Mouse (Mus musculus): ENCODE measurements around the gene Cyth1.

Cyth1 gene

DNA sequence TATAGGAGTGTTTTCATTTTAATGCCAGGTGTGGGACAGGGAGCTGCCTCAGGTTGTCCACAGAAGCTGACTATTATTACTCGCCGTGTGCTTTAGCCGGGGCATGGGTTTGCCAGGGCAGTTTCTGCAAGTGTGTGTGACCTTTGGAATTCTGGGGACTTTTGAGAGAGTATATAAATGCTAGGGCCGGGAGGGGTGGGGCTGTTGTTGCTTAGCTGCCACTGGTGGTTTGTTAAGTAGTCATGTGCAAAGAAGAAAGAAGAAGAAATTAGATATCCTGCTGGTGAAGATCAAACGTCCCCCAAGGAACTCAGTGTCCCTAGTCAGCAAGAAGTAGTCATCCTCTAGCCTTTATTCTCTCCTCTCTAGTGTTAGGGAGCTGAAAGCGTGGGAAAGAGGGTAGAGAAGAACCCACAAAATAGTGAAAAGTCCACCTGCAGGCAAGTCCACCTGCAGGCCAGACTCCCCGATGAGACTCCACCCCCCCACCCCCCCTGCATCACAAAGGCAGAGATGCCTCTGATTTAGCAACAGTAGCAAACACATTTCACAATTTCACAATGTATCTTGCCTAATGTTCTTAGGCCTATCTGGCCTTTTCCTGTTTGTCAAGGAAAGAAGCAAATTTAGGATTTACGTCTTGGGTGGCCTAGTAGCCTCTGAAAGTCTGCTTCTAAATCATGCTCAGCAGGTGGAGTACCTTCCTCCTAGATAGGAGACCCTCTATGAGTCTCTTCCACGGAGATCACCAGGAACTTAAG, 100.3 kb downstream of the Cyth1 start:
- DNase-seq = no peak

DNA sequence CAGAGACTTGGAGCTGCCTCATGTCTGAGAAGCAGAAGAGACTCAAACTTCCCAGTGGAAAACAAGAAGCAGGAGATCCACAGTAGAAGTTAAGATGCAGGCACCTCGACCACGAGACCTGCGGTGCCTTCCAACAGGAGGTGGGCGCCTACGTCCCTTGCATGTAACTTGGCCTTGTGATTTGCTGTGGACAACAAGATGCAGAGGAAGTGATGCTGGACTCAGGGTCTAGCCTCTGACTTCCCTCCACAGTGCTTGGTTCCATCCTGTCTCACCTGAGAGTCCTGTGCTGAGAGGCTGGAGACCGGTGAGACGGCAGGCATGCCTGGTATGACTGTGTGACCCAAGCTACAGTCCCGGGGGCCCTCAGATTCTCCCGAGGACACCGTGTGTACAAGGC, 101.9 kb downstream of the Cyth1 start:
- DNase-seq = no peak

DNA sequence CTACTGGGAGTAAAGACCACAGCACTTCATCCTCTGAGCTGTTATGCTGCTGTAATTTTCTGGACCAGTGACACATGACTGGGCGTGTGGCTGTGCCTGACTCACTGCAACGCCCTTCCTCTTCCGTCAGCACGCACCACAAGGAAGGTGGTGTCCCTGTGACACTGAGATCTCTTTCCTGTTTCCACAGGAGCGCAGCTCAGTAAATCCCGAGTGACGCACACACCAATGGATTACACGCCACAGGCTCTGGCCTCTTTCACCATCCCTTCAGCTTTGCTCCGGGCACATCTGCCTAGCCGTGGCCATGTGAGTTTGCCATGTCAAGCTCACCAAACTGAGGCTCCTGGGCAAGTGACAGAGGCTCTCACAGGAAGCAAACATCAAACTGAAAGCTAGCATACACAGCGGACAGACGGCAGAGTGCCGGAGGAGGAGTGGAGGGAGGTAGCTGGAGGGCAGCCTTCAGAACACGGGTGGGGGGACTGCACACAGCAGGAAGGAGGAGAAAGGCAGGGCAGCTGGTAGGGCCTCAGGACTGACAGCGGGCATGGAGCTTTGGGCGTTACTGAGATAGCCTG, 102.5 kb downstream of the Cyth1 start:
- peak; percentile 57 to 86 for DNase-seq

DNA sequence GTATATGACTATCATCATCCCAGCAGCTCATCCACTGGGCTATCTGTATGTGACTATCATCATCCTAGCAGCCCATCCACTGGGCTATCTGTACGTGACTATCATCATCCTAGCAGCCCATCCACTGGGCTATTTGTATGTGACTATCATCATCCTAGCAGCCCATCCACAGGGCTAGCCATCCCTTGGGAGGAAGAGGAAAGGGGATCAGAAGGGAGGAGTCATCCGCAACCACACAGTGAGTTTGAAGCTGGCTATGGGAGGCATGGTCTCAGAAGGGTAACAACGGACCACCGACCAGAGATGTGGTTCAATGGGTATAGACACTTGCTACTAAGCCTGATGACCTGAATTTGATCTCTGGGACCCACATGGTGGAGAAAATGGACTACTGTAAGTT, 103.3 kb downstream of the Cyth1 start:
- DNase-seq = no peak

DNA sequence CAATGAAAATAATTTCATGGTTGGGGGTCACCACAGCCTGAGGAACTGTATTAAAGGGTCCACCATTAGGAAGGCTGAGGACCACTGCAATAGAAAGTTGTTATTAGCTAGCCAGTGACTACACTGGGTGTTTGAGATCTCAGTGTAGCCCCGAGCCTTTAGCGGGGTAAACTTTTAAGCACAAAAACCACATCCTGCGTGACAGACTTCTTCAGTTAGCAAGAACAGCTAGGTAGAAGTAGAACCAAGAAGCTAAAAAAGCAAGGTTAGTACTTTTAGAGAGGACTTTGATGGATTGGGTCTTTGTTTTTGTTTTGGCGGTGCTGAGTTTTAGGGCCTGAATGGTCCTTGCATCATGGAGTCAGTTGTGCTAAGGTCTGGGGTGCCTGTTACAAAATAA, 104.7 kb downstream of the Cyth1 start:
- DNase-seq = no peak

DNA sequence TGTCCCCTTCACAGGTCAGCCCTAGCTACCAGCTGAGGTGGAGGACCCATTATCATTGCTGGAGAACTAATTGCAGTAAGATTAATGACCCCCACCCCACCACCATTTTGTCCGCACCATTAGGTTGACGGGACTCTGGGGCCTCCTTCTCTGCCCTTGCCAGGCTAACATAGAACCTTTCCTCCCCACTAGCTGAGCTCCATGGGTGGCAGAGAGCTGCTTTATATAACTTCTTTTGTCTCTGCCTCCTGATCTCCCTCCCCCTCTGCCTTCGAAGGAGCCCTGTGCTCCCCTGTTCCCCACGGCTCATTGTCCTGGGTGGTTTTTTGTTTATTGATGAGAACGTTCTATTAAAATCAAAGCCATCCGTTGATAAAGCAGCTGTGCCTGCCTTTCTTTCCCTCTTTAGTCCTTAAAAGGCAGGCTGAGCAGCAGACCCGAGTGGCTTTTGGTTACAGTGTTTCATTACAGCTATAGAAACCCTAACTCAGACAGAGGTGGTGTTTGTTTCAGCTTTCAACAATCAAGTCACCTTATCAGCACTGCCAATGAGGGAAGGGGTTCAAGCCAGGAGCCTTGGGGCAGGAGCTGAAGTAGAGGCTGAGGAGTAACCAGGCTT, 105.7 kb downstream of the Cyth1 start:
- DNase-seq = no peak

DNA sequence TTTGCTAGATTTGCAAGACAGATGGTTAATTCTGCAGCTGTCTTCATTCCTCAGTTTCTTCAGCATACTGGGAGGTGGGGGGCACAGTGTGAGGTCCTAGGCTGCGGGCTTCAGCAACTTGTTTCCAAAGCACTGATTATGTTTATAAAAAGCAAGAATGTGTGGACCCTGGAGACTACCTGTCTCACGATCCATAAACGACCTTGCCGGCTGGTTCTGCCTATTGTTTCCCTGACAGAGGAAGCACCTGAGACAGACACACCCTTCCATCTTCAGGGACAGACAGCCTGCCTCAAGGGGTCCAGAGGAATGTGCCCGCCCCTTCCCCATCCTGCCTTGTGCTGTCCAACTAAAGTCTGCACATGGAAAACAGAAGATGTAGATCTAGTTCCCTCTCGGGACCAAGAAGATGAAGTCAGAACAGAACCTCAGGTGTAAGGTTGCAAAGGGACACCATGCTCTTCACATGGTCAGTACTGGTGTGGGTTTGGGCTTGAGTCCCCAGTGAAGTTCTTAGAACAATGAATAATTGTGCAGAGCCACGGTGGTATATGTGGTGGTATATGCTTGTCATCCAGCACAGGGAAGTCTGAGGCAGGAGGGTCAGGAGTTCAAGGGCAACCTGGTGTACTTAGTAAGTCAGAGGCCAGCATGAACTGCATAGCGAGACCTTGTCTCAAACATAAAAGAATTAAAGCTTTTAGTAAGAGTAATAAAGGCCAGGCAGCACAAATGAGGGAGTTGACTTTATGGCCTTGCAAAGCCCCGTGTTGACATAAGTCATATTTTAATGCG, 107.4 kb downstream of the Cyth1 start:
- no peak for DNase-seq

DNA sequence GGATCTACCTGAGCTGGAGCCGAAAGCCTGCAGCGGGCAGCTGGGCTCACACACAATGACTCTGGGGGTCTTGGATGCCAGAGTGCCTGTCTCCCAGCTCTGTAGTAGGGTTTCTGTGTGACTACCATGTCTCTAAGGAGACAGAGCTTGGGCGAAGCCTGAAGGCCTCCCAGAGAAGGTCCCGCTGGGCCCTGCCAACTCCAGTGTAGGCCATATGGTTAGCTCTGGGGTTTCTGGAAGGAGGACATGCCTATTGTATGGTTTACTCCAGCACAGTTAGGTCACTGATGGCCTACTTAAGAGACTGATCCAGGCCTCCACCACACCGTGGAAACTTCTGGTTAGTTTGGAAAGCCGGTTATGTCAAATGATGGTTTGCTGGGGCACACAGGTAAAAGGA, 110.0 kb downstream of the Cyth1 start:
- no peak for DNase-seq

DNA sequence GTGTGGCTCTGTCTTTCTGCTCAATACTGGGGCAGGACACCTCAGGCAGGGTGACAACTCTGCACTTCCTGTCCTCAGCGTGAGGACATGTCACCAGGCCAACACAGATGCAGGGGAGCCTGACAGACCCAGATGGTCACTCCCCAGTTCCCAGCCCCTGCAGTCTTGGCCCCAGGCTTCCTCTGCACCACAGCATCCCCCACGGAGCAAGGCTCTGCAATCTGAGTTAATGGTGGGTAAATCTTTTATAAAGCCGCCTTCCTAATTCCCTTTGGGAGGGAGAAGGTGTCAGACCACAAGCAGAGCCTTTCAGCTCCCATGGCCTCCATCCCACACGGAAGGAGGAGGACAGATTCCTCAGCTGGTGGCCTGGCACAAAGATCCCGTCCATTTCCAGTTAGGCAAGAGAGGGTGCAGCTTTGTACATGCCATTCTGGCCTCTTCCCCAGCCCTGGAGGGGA, 112.2 kb downstream of the Cyth1 start:
- no peak for DNase-seq

DNA sequence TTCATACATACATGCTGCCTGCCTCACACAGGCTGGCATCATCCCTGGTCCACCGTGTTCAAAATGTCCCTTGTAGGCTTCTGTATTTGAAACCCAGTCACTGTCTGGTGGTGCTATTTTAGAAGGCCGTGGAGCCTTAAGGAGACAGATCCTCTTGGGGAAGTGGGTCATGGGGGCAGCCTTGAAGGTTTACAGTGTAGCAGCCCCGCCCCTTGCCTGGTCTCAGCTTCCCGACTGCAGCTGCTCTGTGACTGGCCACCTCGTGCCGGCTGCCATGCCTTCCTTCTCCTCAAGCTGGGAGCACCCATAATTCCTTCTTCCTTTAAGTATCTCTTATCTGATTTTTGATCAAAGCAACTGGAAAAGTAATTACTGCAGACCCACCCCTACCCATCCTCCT, 113.1 kb downstream of the Cyth1 start:
- DNase-seq = no peak

DNA sequence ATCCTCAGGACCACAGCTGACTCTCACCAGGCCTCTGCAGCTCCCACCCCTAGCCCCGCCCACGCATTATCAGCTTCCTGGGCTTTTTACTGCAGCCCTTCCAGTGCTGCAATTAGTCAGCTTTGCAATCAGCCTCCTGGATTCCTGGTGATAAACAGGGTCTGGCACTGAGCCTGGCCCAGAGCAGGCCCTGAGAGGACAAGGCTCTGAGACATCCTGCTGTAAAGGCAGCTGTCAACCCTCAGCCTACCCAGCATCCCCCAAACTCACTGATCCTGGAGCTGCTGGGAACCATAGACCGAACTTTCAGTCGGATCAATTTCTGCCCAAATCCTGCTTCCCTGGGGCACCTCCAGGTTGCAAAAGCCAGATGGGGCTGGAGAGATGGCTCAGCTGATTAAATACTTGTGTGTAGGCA, 114.6 kb downstream of the Cyth1 start:
- peak; percentile 47 to 56 for DNase-seq

DNA sequence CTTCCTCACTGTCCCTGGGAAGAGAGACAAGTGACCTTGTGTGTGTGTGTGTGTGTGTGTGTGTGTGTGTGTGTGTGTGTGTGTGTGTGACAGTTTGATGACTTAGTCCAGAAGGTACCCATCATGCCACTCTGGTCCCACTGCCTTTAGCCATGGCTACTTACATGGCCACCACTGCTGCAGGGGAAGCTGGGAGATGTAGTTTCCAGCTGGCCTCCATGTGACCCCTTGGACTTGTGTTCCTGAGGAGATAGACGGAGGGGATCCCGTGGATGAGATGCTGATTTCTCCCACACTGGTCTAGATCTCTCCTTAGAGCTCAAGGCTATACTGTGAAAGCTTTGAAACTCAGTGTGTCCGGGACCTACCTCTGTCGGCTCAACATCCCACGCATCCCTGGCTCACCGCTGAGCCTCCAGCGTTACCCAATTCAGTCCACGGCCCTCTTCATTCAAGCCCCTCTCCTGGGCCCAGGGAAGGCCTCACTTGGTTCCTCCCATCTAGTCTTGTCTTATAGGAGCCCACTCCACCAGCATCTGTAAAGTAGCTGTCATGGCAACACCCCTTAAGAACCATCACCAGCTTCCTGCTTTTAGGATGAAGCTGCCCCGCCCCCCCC, 115.2 kb downstream of the Cyth1 start:
- no peak for DNase-seq

DNA sequence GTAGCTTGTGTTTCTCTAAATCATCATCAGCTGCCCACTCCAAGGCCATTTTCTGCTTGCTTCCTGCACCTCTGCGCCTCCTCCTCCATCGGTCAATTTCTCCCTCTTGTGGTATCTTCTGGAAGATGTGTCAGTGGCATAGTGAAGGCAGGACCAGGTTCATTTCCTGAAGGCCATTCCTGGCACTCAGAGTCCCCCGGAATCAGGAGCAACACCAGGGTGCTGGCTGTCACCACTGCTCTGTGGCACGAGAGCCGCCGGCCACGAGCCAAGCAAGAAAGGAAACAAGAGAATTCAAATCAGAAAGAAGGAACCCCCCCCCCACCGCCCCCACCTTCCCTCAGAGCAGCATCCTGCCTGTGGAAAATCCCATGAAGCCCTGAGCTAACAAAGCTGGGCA, 116.3 kb downstream of the Cyth1 start:
- DNase-seq = peak; percentile 63 to 83

DNA sequence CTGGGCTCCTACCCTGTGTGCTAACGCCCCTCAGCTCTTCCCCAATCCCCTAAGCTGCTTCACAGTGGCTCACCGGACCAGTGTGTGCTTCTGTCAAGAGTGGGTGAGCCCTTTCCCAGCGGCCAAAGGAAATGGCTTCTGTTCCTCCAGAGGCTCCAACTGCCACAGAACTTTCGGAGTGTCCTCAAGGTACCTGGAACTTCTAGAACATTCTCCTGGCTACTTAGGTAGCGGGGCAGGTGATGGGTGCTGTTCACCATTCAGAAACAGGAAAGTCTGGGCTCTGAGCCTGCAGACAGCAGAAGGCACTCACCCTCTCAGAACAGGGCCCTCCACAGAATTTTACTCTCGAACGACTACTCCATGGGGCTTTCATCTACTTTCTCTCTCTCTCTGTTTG, 117.9 kb downstream of the Cyth1 start, which contains the start of gene Dnah17:
Gene Dnah17 (minus strand): TSS at position 101 of the 400 bp plus-strand sequence.
- DNase-seq = no peak

DNA sequence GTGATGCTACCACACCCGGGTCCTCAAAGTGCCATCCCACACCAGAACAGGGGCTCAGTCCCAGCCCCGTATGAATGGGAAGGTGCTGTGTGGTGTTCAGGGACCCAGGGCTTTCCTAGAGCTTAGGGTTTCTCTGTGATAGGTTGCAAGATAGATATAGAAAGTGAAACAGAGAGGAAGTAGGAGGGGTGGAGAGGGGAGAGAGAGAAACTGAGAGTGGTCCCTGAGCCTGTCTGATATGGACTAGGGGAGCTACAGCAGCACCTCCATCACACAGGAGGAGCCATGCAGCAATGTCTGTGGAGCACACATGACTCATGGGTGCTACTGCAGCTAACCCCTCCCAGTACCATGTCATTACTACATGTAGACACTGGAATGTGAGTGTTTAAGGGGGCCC, 118.6 kb downstream of the Cyth1 start:
- no peak for DNase-seq

DNA sequence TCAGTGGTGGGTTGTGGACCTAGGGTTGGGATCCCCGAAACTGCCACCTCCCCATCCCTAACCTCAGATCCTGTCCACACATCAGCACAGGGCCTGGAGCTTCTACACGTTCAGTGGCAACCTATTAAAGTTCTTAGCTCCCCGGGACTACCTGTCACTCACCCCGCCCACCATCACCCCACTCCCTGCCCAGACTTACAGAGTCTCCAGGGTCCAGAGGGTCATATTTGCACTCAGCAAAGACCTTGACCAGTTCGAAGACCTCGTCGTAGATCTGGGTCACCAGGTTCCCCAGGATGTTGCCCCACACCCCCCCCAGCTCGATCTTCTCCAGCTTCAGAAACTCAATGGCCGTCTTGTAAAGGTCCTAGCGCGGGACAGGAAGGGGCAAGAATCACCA, 126.8 kb downstream of the Cyth1 start:
- no peak for DNase-seq

DNA sequence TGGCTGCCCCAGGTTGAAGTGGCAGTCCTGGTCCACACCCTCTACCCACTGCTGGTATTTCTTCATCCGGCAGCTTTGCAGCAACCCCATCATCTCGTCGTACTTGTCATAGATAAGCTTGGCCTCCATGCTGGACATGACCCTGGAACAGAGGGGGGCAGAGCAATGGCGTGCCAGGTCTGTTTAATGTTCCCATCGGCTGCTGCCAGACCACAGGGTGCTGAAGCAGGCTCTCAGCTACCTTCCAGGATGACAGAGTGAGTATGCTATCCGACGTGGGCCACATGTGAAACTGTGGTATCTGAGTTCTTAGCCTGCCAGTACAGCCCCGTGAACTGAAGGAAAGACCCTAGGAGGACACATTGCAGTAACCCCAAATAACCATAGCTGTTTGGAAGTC, 129.6 kb downstream of the Cyth1 start:
- no peak for DNase-seq

DNA sequence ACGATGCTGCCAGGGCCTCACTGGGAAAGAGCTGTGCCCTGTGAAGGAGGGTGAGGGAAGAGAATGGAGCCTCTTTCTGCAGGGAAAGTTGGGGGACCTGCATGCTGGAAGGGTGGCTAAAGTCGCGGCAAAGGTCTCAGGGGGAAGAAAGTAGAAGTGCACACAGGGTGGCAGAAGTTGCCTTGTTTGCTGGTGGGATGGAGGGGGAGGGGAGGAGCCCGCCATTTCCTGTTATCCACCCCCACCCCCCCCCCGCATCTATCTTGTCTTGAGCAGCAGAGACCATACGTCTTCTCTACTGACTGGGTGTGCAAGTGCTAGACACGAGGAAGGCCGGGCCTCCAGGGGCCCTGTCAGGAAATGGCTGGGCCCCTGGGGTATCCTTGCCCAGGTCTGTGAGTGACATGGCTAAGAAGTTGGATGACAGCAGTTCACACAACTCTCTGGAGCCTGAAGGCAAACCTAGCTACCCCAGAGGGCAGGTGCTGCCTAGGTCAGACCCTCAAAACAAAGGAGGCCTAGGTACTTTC, 133.7 kb downstream of the Cyth1 start:
- DNase-seq = no peak

DNA sequence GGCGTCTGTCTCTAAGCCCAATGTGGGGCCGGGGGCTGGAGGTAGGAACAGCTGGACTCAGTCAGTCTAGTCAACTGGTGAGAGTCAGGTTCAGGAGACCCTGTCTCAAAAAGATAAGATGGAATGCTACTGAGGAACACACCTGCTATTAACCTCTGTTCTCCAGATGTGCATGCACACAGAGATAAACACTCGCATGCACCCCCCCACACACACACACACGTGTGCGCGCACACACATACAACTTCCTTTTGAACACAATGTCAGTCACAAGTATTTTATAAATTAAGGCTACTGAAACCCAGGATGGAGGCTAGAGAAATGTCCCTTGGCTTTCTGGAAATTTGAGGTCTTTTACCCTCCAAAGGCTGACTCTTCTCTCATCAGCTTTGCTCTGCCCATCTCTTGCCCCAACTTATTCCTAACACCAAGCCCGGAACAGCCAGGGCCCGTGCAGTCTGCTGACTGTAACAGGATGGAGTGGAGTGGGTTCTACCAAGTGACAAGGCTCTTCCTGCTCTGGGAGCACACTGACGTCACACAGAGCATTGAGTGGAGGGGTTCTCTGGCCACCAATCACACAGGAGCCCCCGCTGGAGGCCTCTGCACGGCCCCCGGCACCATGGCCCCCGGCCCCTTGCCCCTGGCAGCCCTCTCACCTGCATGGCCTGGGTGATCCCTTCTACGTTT, 134.7 kb downstream of the Cyth1 start:
- no peak for DNase-seq

DNA sequence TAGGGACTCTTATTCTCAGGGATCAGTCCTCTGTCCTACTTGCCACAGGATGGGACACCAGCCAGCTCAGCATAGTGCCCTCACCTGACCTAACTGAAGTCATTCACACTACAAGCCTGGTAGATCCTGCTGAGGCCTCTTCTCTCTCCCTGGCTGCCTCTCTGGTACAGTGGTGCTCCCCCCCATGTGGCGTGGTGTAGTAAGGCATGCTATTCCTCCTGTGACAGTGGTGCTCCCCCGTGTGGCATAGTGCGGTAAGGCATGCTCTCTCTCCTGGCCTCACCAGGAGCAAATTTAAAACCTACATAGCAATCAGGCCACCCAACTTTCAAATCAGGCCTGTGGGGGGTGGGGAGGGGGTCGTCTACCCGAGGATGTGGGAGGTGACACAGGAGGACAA, 144.4 kb downstream of the Cyth1 start:
- DNase-seq = peak; percentile 85 to 93

DNA sequence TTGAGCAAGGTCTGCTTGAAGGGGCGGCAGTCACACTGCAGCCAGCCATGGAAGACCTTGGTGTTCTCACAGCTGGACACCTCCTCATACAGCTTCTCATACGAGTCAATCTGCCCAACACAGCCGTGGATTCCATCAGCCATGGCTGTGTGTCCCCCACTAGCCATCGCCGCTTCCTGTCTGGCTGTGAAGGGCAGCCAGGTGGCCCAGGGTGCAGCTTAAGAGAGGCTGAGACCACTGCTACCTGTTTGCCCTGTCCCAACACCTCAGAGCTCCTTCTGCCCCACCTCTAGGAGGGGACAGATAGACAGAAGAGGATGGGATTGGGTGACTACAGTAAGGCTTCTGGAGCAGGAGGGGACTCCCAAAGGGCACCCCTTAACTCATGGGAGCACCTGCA, 145.0 kb downstream of the Cyth1 start:
- DNase-seq = no peak

DNA sequence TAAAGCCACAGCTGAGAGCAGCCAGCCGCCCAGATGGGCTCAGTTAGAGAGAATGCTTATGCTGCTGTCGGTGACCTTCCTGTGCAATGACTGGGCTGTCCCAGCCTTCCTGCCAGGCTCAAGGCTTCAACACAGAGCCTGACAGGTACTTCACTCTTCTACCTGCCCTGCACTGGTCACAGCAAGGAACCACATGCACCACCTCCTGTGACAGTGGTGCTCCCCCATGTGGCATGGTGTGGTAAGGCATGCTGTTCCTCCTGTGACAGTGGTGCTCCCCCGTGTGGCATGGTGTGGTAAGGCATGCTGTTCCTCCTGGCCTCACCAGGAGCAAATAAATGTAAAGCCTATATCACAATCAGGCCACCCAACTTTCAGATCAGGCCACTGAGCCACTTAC, 145.6 kb downstream of the Cyth1 start:
- DNase-seq = peak; percentile 88 to 97
